Mouse (Mus musculus): Measurements from ENCODE around the gene 4833439L19Rik.

4833439L19Rik gene

GRCm38 (mm10) chr13:54521181-54521580, 44.1 kb downstream of the 4833439L19Rik start:
- no peak for DNase-seq (ENCODE audit: low read depth, low spot score)

- DNase-seq (ENCODE audit: low read depth, low spot score): no peak
Measured at GRCm38 (mm10) chr13:54520221-54520620, 45.0 kb downstream of the 4833439L19Rik start.

- no peak for DNase-seq (ENCODE audit: low read depth, low spot score)
Measured at GRCm38 (mm10) chr13:54505920-54506319, 59.3 kb downstream of the 4833439L19Rik start.

- no peak for DNase-seq (ENCODE audit: low read depth, low spot score)
Measured at GRCm38 (mm10) chr13:54504611-54505260, 60.5 kb downstream of the 4833439L19Rik start.

GRCm38 (mm10) chr13:54503604-54504521, 61.4 kb downstream of the 4833439L19Rik start, which contains the start of gene Simc1:
Gene Simc1 (plus strand): TSS chr13:54503779.
- DNase-seq (ENCODE audit: low read depth, low spot score): peak; percentile 39

- no peak for DNase-seq (ENCODE audit: low read depth, low spot score)
Measured at GRCm38 (mm10) chr13:54503278-54503603, 62.0 kb downstream of the 4833439L19Rik start.

GRCm38 (mm10) chr13:54501957-54502690, 63.1 kb downstream of the 4833439L19Rik start:
- no peak for DNase-seq (ENCODE audit: low read depth, low spot score)

- no peak for DNase-seq (ENCODE audit: low read depth, low spot score)
Measured at GRCm38 (mm10) chr13:54501352-54501751, 63.9 kb downstream of the 4833439L19Rik start.
